Mouse (Mus musculus) gastrocnemius, postnatal 14 days (tissue): ENCODE results near the gene Exoc4. TPM values are rescaled to one million over a fixed set of nuclear protein-coding genes. Genes with fewer than 3 reads are reported as not detected.

Source experiments
- DNase-seq: peaks from one replicate; pipeline ENCODE4 v3.0.0; 2021; ENCODE audit warnings: mixed read lengths
- intact Hi-C: fragments of 180-260 bp; cut with DNase I; formaldehyde crosslinking; loops from one replicate; pipeline ENCODE4 v1.15.1; 2025; ENCODE audit warnings: low total_unique reads
- total RNA-seq, 2 experiments: library from RNA; stranded (reverse); gene quantifications; 2 replicates each; pipeline ENCODE4 v1.2.3; 2021

The Exoc4 gene
- total RNA-seq, 2 experiments from 2014 or later, result 36.3 to 36.6 TPM

DNA sequence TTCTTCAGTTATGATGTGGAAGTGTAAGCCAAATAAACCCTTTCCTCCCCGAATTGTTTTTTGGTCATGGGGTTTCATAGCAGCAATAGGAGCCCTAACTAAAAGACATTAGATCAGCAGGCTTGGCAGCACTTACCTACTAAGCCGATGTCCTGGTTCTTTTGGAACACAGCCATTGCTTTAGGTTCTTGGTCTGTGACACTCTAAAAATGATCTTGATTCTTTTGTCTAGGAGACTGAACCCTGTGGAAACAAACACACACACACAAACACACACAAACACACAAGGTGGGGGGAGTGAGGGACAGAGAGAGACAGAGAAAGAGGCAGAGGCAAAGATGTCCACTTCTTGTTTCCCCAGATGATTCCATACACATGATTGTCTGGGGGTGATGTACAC, 574.3 kb downstream of the Exoc4 start:
- intact Hi-C loops, result no loop called here
- DNase-seq, result no peak

GRCm38 (mm10) chr6:33823777-33824302, 575.0 kb downstream of the Exoc4 start:
- no peak for DNase-seq
- intact Hi-C loops, result no loop called here

- DNase-seq, result no peak
- intact Hi-C loops, result no loop called here
Observed at GRCm38 (mm10) chr6:33828499-33828898, 579.6 kb downstream of the Exoc4 start.

DNA sequence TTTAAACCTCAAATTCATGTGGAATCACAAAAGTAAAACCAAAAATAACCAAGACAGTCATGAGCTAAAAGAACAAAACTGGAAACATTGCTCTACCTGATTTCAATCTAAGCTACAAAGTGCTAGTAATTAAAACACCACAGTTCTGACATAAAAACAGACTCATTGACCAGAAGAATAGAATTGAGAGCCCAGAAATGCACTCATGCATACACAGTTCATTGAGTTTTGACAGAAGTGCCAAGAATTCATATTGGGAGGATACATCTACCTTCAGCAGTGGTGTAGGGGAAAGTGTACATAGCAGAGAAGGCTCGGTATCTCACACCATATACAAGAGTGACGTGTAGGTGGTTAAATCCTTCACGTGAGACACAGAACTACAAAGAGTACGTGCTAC, 580.4 kb downstream of the Exoc4 start:
- no peak for DNase-seq
- intact Hi-C loops, result no loop called here

- no peak for DNase-seq
- intact Hi-C loops, result no loop called here
Observed at GRCm38 (mm10) chr6:33831276-33831675, 582.4 kb downstream of the Exoc4 start.

DNA sequence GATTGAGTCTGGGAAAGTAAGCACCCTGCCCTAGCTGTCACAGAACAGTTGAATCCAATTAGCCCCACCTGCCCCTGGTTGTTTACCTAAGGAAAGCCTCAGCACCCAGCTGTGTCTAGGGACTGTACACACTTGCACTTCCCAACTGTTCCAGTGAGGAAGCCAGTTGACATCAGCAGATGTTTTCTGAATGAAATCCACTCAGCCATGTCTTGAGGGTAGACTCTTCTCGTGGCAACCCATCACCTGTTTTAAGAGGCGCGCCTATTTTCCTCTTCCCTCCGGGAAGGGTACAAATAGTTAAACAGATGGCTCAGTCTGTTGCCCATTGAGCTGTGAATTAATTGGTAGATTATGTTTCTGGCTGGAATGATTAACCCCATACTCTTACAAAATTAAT, 584.1 kb downstream of the Exoc4 start:
- no peak for DNase-seq
- intact Hi-C loops, result no loop called here

GRCm38 (mm10) chr6:33836048-33836780, 587.3 kb downstream of the Exoc4 start:
- DNase-seq, result no peak
- intact Hi-C loops, result no loop called here

GRCm38 (mm10) chr6:33842901-33843300, 594.0 kb downstream of the Exoc4 start:
- intact Hi-C loops, result no loop called here
- DNase-seq, result no peak

- DNase-seq, result no peak
- intact Hi-C loops, result no loop called here
Observed at GRCm38 (mm10) chr6:33859049-33859448, 610.2 kb downstream of the Exoc4 start.

DNA sequence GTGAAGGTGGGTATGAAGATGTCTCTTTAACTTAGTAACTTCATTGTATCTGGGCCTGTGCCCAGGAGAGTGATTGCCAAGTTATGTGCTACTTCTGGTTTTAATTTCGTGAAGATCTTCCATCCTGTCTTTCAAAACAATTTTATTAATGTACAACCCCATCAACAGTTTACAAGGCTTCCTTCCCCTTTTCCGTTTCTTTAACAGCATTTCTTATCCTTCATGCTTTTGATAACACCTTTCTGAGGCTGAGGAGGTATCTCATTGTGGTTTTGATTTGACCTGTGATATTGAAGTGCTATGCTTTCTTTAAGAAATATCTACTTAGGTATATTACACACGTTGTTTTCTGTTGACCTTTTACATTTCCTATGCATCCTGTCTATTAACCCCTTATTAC, 616.9 kb downstream of the Exoc4 start:
- intact Hi-C loops, result no loop called here
- no peak for DNase-seq

GRCm38 (mm10) chr6:33866901-33867580, 618.2 kb downstream of the Exoc4 start:
- intact Hi-C loops, result no loop called here
- DNase-seq, result no peak

- DNase-seq, result no peak
- intact Hi-C loops, result no loop called here
Observed at GRCm38 (mm10) chr6:33869251-33869650, 620.4 kb downstream of the Exoc4 start.

GRCm38 (mm10) chr6:33870468-33871142, 621.7 kb downstream of the Exoc4 start:
- intact Hi-C loops, result no loop called here
- no peak for DNase-seq

DNA sequence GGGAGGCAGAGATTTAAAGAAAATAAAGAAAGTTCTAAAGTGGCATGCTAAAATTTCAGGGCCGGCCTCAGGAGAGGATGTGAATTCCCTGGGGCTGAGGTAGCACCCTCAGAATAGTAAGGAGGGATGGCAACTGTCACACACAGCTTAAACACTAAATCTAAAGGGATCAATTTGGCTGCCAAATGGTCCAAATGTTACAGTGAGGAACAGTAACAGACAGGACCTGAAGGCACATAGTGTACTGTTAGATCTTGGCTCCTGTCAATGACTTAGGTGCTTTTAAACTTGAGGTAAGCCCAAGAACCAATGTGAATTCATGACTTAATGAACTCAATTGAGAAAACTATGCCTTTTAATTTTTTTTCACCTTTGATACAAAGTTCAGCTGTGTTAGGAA, 622.4 kb downstream of the Exoc4 start:
- no peak for DNase-seq
- intact Hi-C loops, result no loop called here

DNA sequence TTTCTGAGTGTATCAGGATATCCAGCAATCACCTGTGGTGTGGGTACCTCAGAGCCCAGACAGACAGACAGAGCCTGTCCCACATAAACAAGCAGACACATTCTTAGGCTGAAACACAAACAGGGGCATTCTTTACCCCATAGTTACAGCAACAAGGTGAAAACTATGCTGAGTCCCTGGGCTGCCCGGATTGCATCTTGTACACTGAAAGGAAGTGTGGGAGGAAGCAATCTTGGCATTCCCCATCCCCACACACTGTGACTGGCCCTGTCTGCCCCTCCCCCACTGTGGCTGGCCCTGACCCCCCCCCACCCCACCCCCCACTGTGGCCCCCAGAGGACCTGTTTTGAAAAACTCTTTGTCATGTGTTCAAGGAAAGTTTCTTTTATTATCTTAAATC, 623.3 kb downstream of the Exoc4 start:
- intact Hi-C loops, result no loop called here
- no peak for DNase-seq

DNA sequence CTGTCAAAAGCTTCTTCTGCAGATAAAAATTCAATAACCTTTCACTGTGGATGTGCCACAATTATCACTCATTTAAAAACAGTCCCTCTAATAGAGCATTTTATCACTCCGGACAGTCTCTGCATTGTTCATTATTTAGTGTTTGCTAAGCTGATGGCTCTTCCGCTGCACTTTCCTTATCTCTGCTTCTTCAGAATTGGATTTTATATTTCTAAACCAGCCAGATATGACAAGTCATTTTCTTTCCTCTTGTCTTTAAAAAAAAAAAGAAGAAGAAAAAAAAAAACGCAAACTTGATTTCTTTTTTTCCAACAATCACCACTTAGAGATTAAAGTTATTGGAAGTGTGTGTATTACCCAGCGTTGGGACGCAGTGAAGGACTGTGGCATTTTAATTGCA, 624.1 kb downstream of the Exoc4 start:
- intact Hi-C loops, result no loop called here
- DNase-seq, result no peak

GRCm38 (mm10) chr6:33874291-33875014, 625.6 kb downstream of the Exoc4 start:
- no peak for DNase-seq
- intact Hi-C loops, result no loop called here

- intact Hi-C loops, result no loop called here
- no peak for DNase-seq
Observed at GRCm38 (mm10) chr6:33884141-33884683, 635.3 kb downstream of the Exoc4 start.

GRCm38 (mm10) chr6:33886941-33887340, 638.1 kb downstream of the Exoc4 start:
- DNase-seq, result no peak
- intact Hi-C loops, result no loop called here

DNA sequence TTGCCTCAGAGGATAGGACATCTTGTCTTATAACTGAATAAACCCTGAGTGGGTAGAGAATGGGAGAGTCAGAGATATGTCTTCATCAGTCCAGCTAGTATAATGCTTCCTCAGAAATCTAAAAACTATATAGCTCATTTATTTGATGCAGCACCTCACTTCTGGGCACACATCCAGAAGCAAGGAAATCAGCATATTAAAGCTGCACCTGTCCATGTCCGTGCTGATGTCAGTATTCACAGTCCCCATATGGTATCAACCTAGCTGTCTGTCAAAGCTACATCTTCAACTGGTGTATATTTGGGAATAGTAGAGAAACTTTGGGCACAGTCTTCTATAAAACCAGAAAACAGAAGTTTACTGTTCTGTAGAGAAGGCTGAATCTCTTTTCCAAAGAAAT, 642.0 kb downstream of the Exoc4 start:
- intact Hi-C loops, result no loop called here
- DNase-seq, result no peak
